Mouse (Mus musculus) neural tube, embryonic 15.5 days (tissue): ENCODE results near the gene Asic2. TPM values are rescaled to one million over a fixed set of nuclear protein-coding genes. Genes with fewer than 3 reads are reported as not detected.
"Not testable (repeated sequence)": the region's sequence is repeated elsewhere in the genome, so short reads cannot be mapped to it uniquely, and the experiment has no call there.

Experiments used
- ATAC-seq: fragments of 200-750 bp; cut with Nextera tagmentation; 2 replicates; pipeline ENCODE4 v1.8.0; 2017; ENCODE audit warnings: mild to moderate bottlenecking, moderate TSS enrichment, moderate library complexity; ENCODE audit not compliant: low FRiP score
- H3K27ac ChIP-seq: fragments of 300-500 bp; sonication (generic); replicated peaks from 2 replicates; pipeline ENCODE4 v1.5.1; 2015; ENCODE audit warnings: mild to moderate bottlenecking, inconsistent platforms
- H3K27me3 ChIP-seq: fragments of 300-500 bp; sonication (generic); replicated peaks from 2 replicates; pipeline ENCODE4 v1.6.1; 2015; ENCODE audit warnings: inconsistent platforms
- H3K36me3 ChIP-seq: fragments of 300-500 bp; sonication (generic); 2 replicates; pipeline ENCODE4 v1.6.1; 2015; ENCODE audit warnings: inconsistent platforms
- H3K4me1 ChIP-seq: fragments of 300-500 bp; sonication (generic); 2 replicates; pipeline ENCODE4 v1.6.1; 2015; ENCODE audit warnings: inconsistent platforms
- H3K4me2 ChIP-seq: fragments of 300-500 bp; sonication (generic); 2 replicates; pipeline ENCODE4 v1.6.1; 2015; ENCODE audit warnings: inconsistent platforms, mild to moderate bottlenecking, moderate library complexity
- H3K4me3 ChIP-seq: fragments of 300-500 bp; sonication (generic); replicated peaks from 2 replicates; pipeline ENCODE4 v1.5.1; 2015; ENCODE audit warnings: mild to moderate bottlenecking, inconsistent platforms
- H3K9ac ChIP-seq: fragments of 300-500 bp; sonication (generic); replicated peaks from 2 replicates; pipeline ENCODE4 v1.6.1; 2015; ENCODE audit warnings: mild to moderate bottlenecking, inconsistent platforms
- H3K9me3 ChIP-seq: fragments of 300-500 bp; sonication (generic); replicated peaks from 2 replicates; pipeline ENCODE4 v1.6.1; 2016; ENCODE audit warnings: inconsistent platforms
- WGBS: fragments of 180-500 bp; shearing (Covaris S2); methylation state at CpG from one replicate; pipeline ENCODE4 v1.1.7; 2015; ENCODE audit warnings: mixed read lengths; 5-methylcytosine and 5-hydroxymethylcytosine counted together
- polyA plus RNA-seq: library from polyadenylated mRNA; unstranded; fragments of >200 nt; fragmentation: Nextera tagmentation; extraction: Ambion mirVana; gene quantifications from 2 replicates; pipeline ENCODE4 v1.2.1, GENCODE M21; 2015

Asic2 gene
- polyA plus RNA-seq, 1 experiment from 2014 or later, result 21.3 TPM

DNA sequence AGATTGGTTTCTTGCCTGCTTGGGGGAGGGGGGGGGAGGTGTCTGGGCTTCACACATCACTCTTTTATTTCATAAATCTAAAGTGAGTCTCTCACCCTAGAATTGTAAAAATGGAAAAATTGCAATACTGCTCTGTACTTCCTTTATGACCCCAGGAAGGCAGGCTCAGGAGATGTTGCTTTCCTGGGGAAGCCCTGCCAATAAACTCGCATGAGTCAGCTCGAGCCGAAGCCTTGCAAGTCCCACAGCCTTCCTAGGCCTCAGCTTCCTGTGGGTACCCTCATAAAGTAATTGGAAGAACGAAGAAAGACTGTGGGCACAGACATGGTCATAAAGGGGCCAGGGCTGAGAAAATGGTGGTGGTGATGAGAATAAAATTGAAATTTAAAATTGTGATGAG is 607.2 kb downstream of the Asic2 start:
- H3K9ac ChIP-seq, result no peak overlapping the region
- no peak for ATAC-seq
- H3K27me3 ChIP-seq, result no peaks in the 10 kb centered on the region
- no peak overlapping the region for H3K27ac ChIP-seq
- H3K4me1 ChIP-seq, result no peaks in the 10 kb centered on the region
- WGBS, result 38% methylated on average over 4 of the region's 4 CpGs
- H3K9me3 ChIP-seq, result no peaks in the 10 kb centered on the region; the same call in 1 of the 2 replicates
- H3K36me3 ChIP-seq, result no peaks in the 10 kb centered on the region
- no peak overlapping the region for H3K4me2 ChIP-seq
- no peak overlapping the region for H3K4me3 ChIP-seq

DNA sequence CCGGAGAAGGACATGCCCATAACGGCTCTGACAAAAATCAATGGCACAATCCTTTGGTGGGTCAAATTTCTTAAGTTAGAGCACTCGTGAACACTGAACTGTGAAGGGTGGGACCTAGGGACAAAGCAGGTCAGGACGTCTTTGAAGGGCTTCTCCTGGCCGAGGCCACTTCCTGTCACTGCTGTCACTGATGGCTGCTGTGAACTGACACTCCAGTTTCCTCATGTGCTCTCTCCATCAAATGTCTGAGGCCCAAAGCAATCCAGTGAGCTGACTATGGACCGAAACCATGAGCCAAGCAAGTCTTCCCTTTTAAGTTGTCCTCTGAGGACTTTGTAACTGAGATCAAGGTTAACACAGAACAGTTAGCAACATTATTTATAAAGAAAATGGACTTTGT is 617.8 kb downstream of the Asic2 start:
- not testable (repeated sequence) for H3K4me2 ChIP-seq, H3K27me3 ChIP-seq, H3K4me1 ChIP-seq, H3K9ac ChIP-seq, H3K27ac ChIP-seq, ATAC-seq, H3K4me3 ChIP-seq, H3K36me3 ChIP-seq, H3K9me3 ChIP-seq
- WGBS, result 71% methylated on average over 6 of the region's 6 CpGs

DNA sequence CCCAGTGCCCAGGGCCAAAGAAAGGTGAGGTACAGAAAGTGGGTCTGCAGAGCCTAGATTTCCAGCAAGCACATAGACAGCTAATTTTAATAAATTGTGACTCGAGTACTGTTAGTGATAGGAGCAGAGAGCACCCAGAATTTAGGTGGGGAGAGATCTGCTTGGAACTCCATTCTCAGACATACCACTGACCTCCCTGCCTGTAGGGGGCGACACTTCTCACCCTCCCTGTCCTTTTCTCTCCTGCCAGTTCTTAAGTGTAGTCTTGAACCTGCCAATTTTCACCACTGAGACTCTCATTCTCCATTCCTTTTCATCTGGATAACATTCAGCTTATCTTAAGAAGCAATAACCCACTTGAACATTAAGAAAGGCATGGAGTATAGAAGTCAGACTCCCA is 636.3 kb downstream of the Asic2 start:
- no peak for ATAC-seq
- no peaks in the 10 kb centered on the region; the same call in 1 of the 2 replicates for H3K27me3 ChIP-seq
- WGBS, result 81% methylated on average over 2 of the region's 2 CpGs
- no peak overlapping the region for H3K9ac ChIP-seq
- no peak overlapping the region for H3K27ac ChIP-seq
- H3K9me3 ChIP-seq, result no peaks in the 10 kb centered on the region
- H3K4me1 ChIP-seq, result peaks cover 9% of the 10 kb centered on the region; the same call in 1 of the 2 replicates
- no peak overlapping the region for H3K4me2 ChIP-seq
- no peaks in the 10 kb centered on the region for H3K36me3 ChIP-seq
- no peak overlapping the region for H3K4me3 ChIP-seq

DNA sequence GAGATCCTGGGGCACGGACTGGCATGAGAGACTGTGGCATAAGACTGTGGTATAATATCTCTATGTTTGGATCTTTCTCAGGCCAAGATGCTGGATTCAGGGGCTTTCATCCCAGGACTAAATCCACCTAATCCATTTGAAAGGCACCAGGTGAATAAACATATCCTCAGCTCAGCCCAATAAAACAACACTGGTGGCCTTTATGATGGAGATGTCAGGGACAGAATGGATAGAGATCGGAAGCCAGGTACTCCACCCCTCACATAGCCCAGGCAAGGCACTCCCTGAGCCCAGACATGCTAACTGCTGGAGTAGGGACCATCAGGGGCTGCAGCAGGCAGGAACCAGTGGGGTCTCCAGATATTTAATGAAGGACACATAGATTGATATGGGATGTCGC is 637.3 kb downstream of the Asic2 start:
- no peaks in the 10 kb centered on the region for H3K36me3 ChIP-seq
- no peaks in the 10 kb centered on the region; the same call in 1 of the 2 replicates for H3K27me3 ChIP-seq
- 83% methylated on average over 3 of the region's 3 CpGs for WGBS
- no peaks in the 10 kb centered on the region for H3K9me3 ChIP-seq
- H3K9ac ChIP-seq, result no peak overlapping the region
- H3K27ac ChIP-seq, result no peak overlapping the region
- ATAC-seq, result no peak
- peaks cover 9% of the 10 kb centered on the region; the same call in 1 of the 2 replicates for H3K4me1 ChIP-seq
- H3K4me3 ChIP-seq, result no peak overlapping the region
- no peak overlapping the region for H3K4me2 ChIP-seq

DNA sequence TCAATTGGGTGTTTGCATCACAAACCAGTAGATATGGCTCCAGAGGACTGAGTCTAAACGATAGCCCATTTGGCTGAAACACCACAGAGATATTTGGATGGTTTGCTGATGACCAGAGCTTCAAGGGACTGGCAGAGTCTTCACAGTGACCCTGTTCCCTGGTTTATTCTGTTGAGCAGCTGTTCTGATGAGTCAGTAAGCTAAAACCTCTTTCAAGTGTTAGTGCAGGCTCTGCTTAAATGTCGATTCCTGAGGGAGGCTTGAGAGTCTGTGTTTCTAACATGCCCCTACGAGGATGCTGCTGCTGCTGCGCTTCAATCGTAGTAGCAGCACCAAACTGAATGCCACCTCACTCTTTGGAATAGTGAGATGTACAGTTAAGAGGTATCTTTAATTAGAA is 640.2 kb downstream of the Asic2 start:
- ATAC-seq, result no peak
- Histone ChIP-seq H3K4me1 (no peaks in the 10 kb centered on the region), H3K27ac (no peak overlapping the region), H3K36me3 (no peaks in the 10 kb centered on the region), H3K4me2 (no peak overlapping the region), H3K27me3 (no peaks in the 10 kb centered on the region; the same call in 1 of the 2 replicates), H3K9me3 (no peaks in the 10 kb centered on the region), H3K9ac (no peak overlapping the region), H3K4me3 (no peak overlapping the region)
- WGBS, result 83% methylated on average over 5 of the region's 5 CpGs

DNA sequence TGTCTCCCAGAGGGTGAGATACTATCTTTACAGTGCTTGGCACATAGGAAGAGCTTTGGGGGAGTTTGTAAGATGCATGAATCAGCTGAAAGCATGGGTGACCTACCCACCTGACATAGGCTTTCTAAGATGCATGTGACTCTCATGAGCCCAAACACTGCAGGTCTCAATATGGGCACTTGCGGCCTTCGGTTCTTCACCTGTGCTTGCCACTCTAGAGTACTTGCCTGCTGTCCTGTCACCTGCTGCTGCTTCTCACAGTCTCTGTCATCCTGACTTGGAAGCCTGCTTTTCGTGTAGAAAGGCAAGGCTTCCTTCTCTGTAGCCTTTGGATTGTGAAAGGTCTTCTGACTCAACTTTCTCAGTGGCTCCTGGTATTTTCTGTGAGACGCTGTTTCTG is 645.1 kb downstream of the Asic2 start:
- WGBS, result 91% methylated on average over 4 of the region's 4 CpGs

DNA sequence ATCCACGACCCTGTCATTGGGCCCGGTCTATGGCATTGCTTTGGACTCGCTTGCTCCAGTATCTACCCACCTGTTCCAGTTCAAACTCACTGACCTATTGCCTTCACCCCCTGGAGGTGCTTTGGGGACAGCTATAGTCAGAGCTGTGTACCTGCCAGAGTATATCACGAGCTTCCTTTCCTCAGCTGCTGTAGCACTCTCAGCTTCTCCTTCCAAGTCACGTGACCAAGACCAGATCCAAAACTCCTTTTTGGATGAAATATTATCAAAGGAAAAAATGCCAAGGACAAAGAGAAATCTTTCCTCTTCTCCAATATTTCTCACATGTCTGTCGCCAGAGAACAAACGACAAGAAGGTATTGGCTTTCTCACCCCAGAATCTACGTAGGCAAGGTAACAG is 645.8 kb downstream of the Asic2 start:
- Histone ChIP-seq H3K4me1 (no peaks in the 10 kb centered on the region), H3K36me3 (no peaks in the 10 kb centered on the region), H3K4me3 (no peak overlapping the region), H3K9me3 (no peaks in the 10 kb centered on the region), H3K27ac (no peak overlapping the region), H3K9ac (no peak overlapping the region), H3K4me2 (no peak overlapping the region), H3K27me3 (no peaks in the 10 kb centered on the region)
- no peak for ATAC-seq
- WGBS, result 92% methylated on average over 8 of the region's 8 CpGs

More for the DNA sequence above, 645.1 kb downstream of the Asic2 start:
- Histone ChIP-seq H3K4me3 (no peak overlapping the region), H3K9ac (no peak overlapping the region), H3K36me3 (no peaks in the 10 kb centered on the region), H3K4me2 (no peak overlapping the region), H3K4me1 (no peaks in the 10 kb centered on the region), H3K9me3 (no peaks in the 10 kb centered on the region), H3K27me3 (no peaks in the 10 kb centered on the region; the same call in 1 of the 2 replicates), H3K27ac (no peak overlapping the region)
- no peak for ATAC-seq

DNA sequence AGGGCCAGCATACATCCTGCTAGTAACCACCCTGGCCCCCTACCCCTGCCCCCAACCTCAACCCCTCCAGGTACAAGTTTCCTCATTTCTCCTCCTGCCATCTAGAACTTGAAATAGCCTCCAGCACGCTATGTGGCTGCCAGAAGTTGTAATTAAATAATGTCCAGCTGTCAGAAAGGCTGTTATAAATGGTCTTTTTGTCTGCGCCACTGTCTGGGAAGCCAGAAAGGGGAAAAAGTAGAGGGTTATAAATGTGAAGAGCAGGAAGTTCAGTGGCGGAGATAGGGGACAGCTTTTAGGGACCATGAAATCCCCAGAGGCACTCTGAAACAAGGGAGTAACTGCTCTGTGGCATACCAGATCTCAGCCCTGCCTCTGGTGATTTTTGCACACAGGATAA is 678.2 kb downstream of the Asic2 start:
- no peak for ATAC-seq
- WGBS, result 22% methylated on average over 3 of the region's 3 CpGs
- no peak overlapping the region for H3K27ac ChIP-seq

DNA sequence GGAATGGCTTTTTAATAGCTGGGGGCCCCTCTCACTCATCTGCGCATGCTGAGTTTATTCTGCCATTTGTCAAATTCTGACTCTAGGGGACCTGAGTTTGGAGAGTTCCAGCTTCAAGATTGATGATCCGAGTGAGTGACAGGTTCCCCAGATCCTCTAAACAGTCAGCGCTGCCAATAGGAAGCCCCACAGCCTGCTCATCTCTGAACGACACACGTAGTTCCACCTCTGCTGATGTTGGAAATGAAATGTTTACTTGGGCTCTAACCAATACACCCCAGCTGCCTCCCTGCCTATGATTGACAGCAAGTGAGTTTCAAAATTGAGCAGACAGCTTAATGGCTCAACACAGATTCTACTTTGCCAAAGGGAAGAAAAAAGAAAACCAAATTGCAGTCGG is 685.1 kb downstream of the Asic2 start:
- Histone ChIP-seq H3K4me2 (no peak overlapping the region), H3K9ac (no peak overlapping the region), H3K36me3 (no peaks in the 10 kb centered on the region), H3K27ac (no peak overlapping the region), H3K9me3 (no peaks in the 10 kb centered on the region), H3K4me3 (no peak overlapping the region), H3K27me3 (0 out of 2 replicates have a peak, but pooled peaks cover 3% of the 10 kb centered on the region), H3K4me1 (peaks cover 3% of the 10 kb centered on the region; the same call in 1 of the 2 replicates)
- ATAC-seq, result no peak
- 32% methylated on average over 6 of the region's 6 CpGs for WGBS

More for the DNA sequence above, 678.2 kb downstream of the Asic2 start:
- Histone ChIP-seq H3K4me2 (no peak overlapping the region), H3K9me3 (no peaks in the 10 kb centered on the region), H3K27me3 (no peaks in the 10 kb centered on the region), H3K4me3 (no peak overlapping the region), H3K36me3 (no peaks in the 10 kb centered on the region), H3K9ac (no peak overlapping the region), H3K4me1 (no peaks in the 10 kb centered on the region; the same call in 1 of the 2 replicates)

DNA sequence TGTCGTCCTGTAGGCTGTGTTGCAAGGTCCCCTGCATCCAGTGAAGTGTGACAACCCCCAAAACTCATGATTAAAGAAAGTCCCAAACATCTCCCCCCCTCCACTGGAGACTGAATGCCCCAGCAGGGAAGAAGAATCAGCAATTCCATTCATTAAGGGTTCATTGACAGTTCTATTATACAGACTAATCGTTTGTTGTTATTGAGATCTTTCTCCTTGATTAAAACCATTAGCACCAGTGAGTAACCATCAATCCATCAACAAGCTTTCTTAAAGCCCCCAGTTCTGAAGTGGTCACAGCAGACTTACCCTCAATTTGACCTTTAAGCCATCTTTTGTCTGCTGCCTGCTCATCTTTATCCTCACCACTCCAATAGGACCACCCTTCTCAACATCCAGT is 688.2 kb downstream of the Asic2 start:
- no peak overlapping the region for H3K27ac ChIP-seq
- H3K4me2 ChIP-seq, result no peak overlapping the region
- ATAC-seq, result no peak
- H3K9ac ChIP-seq, result no peak overlapping the region
- H3K36me3 ChIP-seq, result no peaks in the 10 kb centered on the region
- peaks cover 3% of the 10 kb centered on the region; the same call in 1 of the 2 replicates for H3K27me3 ChIP-seq
- WGBS, result 13% methylated on average over 2 of the region's 2 CpGs
- no peak overlapping the region for H3K4me3 ChIP-seq
- H3K9me3 ChIP-seq, result no peaks in the 10 kb centered on the region
- peaks cover 3% of the 10 kb centered on the region; the same call in 1 of the 2 replicates for H3K4me1 ChIP-seq

DNA sequence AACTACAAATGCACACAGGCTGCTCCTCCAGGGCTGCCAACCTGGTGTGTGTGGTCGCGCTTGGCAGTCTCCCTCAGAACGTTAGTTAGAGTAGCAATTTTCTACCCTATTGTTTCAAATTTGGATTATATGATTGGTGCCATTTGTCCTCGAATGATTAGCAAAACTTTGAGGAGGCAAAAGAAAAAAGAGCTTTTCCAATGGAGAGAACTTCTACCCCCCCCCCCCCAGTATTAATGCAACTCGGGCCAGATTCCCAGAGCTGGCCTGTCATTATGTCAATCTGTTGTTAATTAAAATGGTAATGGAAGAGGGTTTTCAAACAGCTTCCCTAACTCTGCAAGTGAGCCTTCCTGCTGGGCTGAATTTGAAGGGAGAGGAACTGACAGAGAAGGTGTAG is 690.9 kb downstream of the Asic2 start:
- H3K9ac ChIP-seq, result no peak overlapping the region
- WGBS, result 57% methylated on average over 5 of the region's 5 CpGs

DNA sequence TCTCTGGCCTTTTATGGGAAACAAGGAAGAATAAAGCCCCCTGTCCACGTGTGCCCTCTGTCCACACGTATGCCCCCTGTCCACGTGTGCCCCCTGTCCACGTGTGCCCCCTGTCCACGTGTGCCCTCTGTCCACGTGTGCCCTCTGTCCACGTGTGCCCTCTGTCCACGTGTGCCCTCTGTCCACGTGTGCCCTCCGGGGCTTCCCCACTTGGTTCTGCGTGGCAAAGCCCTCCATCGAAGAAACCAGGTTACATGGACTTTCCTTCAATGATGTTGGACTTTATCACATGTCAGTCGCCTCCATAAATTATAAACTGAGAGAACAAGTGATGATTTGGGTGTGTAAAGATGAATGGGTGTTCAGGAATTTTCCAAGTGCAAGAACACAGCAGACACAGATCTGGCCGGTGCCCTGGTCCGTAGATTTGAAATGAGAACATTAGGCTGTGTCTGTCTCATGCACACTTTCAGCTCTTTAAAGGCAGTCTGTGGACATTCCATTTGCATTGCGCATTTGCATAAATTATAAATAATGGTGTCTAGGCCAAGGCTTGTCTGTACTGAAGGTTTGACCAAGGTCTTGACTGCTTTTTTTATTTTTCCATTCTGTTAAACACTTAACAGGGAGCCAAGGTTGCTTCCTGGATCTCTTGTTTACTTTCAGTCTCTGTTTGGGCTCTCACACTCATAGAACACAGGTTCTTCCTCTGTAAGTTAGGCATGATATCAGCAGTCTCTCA is 695.4 kb downstream of the Asic2 start:
- H3K9ac ChIP-seq, result no peak overlapping the region
- H3K4me1 ChIP-seq, result peaks cover 12% of the 10 kb centered on the region; the same call in 1 of the 2 replicates
- no peaks in the 10 kb centered on the region for H3K9me3 ChIP-seq
- H3K36me3 ChIP-seq, result no peaks in the 10 kb centered on the region
- no peaks in the 10 kb centered on the region; the same call in 1 of the 2 replicates for H3K27me3 ChIP-seq
- H3K4me3 ChIP-seq, result no peak overlapping the region
- WGBS, result 93% methylated on average over 16 of the region's 16 CpGs
- no peak overlapping the region for H3K4me2 ChIP-seq
- no peak for ATAC-seq
- no peak overlapping the region for H3K27ac ChIP-seq

More for the DNA sequence above, 690.9 kb downstream of the Asic2 start:
- ATAC-seq, result no peak
- H3K4me1 ChIP-seq, result no peaks in the 10 kb centered on the region
- no peak overlapping the region for H3K4me3 ChIP-seq
- H3K27me3 ChIP-seq, result peaks cover 3% of the 10 kb centered on the region; the same call in 1 of the 2 replicates
- no peak overlapping the region for H3K4me2 ChIP-seq
- no peak overlapping the region for H3K27ac ChIP-seq
- no peaks in the 10 kb centered on the region for H3K36me3 ChIP-seq
- no peaks in the 10 kb centered on the region for H3K9me3 ChIP-seq
